Mouse (Mus musculus): ENCODE data around the gene Gfy. TPM values are rescaled to one million over a fixed set of nuclear protein-coding genes. Genes with fewer than 3 reads are reported as not detected.

The Gfy gene
- not detected in 2 replicates for polyA plus RNA-seq (2012; rRNA removed)

DNA sequence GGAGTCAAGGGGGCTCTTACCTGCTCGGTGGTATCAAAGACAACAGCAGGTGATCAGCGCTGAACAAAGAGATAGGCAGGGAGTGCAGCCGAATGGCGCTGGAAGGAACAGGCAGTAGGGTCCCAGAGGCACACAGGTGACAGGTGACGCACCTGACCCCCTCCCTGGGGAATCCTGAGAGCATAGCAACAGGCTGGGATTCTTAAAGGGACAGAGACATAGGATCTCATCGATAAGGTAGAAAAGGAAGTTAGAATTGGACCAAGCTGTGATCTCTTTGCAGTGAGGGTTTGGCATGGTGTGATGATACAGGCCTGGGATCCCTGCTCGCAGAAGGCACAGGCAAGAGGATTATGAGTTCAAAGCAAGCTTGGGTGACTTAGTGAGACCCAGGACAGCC is at the start of gene Gfy:
Gfy (minus strand) TSS at position 101 of the 400 bp plus-strand sequence.
- no peaks in the 10 kb centered on the region for H3K36me3 ChIP-seq (ENCODE audit: control insufficient read depth, insufficient read depth, low read length)
- no peak within 1 kb of the TSS for H3K4me3 ChIP-seq (ENCODE audit: extremely low read depth, insufficient read depth, insufficient read length)
- 48% methylated on average over 7 of the region's 7 CpGs for WGBS
- H3K4me1 ChIP-seq (ENCODE audit: control insufficient read depth, insufficient read depth, insufficient read length): peaks cover 10% of the 10 kb centered on the region
- H3K27me3 ChIP-seq (ENCODE audit: control insufficient read depth, insufficient read depth, low read length): peaks cover 36% of the 10 kb centered on the region
- H3K27ac ChIP-seq (ENCODE audit: insufficient read depth, low read length): no peak within 1 kb of the TSS
- DNase-seq (ENCODE audit: low read depth in 1 of 2, low spot score in 2 of 2): no peak
- TF ChIP-seq CTCF (IDR thresholded peaks at IDR 0.05; ENCODE audit: extremely low read depth, insufficient read depth, insufficient read length, insufficient replicate concordance) (no peak), POLR2A (IDR thresholded peaks at IDR 0.05; ENCODE audit: low read depth, low read length) (no peak)

DNA sequence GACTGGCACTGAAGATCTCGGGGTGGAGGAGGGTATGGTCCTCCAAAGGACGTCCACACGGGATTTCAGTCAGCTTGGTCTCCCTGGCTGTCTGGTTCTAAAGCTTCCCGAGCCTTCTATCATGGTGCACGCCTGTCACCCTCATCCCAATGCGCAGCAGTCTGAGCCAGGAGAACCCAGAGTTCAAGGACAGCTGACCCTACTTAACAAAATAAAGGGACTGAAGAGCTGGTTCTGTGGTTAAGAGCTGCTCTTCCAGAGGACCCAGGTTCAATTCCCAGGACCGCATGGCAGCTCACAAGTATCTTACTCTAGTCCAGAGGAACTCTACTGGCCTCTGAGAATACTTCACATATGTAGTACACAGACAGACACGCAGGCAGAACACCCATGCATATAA is 49.7 kb upstream of the Gfy start:
- Histone ChIP-seq H3K27ac (ENCODE audit: insufficient read depth, low read length) (no peak overlapping the region), H3K27me3 (ENCODE audit: control insufficient read depth, insufficient read depth, low read length) (no peaks in the 10 kb centered on the region), H3K4me3 (ENCODE audit: extremely low read depth, insufficient read depth, insufficient read length) (no peak overlapping the region), H3K36me3 (ENCODE audit: control insufficient read depth, insufficient read depth, low read length) (peaks cover 6% of the 10 kb centered on the region), H3K4me1 (ENCODE audit: control insufficient read depth, insufficient read depth, insufficient read length) (peaks cover 17% of the 10 kb centered on the region)
- TF ChIP-seq CTCF (IDR thresholded peaks at IDR 0.05; ENCODE audit: extremely low read depth, insufficient read depth, insufficient read length, insufficient replicate concordance) (no peak), POLR2A (IDR thresholded peaks at IDR 0.05; ENCODE audit: low read depth, low read length) (no peak)
- no peak for DNase-seq (ENCODE audit: low read depth in 1 of 2, low spot score in 2 of 2)
- 88% methylated on average over 8 of the region's 8 CpGs for WGBS

DNA sequence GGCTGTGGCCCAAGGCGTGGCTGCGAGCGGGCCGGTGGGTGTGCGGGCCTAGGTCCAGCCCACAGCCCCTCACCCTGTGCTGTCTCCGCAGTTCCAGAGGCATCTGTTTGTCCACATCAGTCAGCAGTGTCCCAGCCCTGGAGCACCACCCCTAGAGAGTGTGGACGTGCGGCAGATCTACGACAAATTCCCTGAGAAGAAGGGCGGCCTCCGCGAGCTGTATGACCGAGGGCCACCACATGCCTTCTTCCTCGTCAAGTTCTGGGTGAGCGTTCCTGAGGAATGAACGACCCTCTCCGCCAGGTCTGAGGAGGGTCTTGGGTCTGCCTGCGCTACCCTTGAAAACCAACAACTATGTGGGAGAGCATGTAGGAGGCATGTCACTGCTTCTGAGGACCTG is 49.2 kb upstream of the Gfy start:
- no peak for DNase-seq (ENCODE audit: low read depth in 1 of 2, low spot score in 2 of 2)
- Histone ChIP-seq H3K4me1 (ENCODE audit: control insufficient read depth, insufficient read depth, insufficient read length) (peaks cover 13% of the 10 kb centered on the region; the same call in 1 of the 2 replicates), H3K4me3 (ENCODE audit: extremely low read depth, insufficient read depth, insufficient read length) (no peak overlapping the region), H3K27ac (ENCODE audit: insufficient read depth, low read length) (no peak overlapping the region), H3K36me3 (ENCODE audit: control insufficient read depth, insufficient read depth, low read length) (peaks cover 3% of the 10 kb centered on the region), H3K27me3 (ENCODE audit: control insufficient read depth, insufficient read depth, low read length) (no peaks in the 10 kb centered on the region)
- WGBS: 96% methylated on average over 18 of the region's 18 CpGs
- no peak for TF ChIP-seq POLR2A (IDR thresholded peaks at IDR 0.05; ENCODE audit: low read depth, low read length)
- no peak for TF ChIP-seq CTCF (IDR thresholded peaks at IDR 0.05; ENCODE audit: extremely low read depth, insufficient read depth, insufficient read length, insufficient replicate concordance)

DNA sequence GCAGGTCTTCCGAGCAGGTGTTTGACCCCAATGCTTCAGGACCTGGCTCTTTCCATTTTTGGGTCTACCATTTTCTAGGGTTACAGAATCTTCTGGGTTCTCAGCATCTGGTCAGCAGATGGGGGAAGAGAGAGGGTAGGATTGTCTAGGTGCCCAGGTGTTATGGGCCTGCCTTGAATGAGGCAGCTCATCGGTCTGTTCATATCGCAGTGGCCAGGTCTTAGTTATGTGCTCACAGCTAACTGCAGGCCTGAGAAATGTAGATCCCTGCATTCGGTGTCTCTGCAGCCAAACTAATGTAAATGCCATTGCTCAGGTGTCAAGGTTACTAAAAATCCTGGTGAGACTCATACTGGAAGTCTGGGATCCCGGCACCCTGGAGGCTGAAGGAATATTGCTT is 47.1 kb upstream of the Gfy start:
- no peak for DNase-seq (ENCODE audit: low read depth in 1 of 2, low spot score in 2 of 2)
- H3K4me1 ChIP-seq (ENCODE audit: control insufficient read depth, insufficient read depth, insufficient read length): peaks cover 12% of the 10 kb centered on the region; the same call in 1 of the 2 replicates
- no peaks in the 10 kb centered on the region for H3K36me3 ChIP-seq (ENCODE audit: control insufficient read depth, insufficient read depth, low read length)
- TF ChIP-seq POLR2A (IDR thresholded peaks at IDR 0.05; ENCODE audit: low read depth, low read length): no peak
- TF ChIP-seq CTCF (IDR thresholded peaks at IDR 0.05; ENCODE audit: extremely low read depth, insufficient read depth, insufficient read length, insufficient replicate concordance): no peak
- WGBS: 92% methylated on average over 5 of the region's 5 CpGs
- no peak overlapping the region for H3K27ac ChIP-seq (ENCODE audit: insufficient read depth, low read length)
- H3K4me3 ChIP-seq (ENCODE audit: extremely low read depth, insufficient read depth, insufficient read length): no peak overlapping the region
- H3K27me3 ChIP-seq (ENCODE audit: control insufficient read depth, insufficient read depth, low read length): no peaks in the 10 kb centered on the region

DNA sequence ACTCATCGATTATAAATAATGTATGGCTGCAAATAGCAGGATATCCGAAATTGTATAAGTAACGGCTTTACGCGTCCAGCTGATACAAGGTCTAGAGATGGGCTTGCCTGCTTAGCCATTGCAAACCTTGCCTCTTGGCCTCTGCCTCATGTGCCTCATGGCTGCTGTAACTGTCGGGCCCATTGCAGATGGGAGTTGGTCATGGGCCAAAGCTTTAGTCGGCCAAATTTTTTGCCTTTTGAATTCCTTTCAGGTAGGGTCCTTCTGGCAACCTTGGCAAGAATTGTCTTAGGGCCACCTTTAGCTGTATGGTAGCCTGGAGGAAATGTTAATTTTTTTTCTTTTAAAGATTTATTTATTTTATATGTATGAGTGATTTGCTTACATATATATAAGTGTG is 45.5 kb upstream of the Gfy start:
- no peaks in the 10 kb centered on the region for H3K36me3 ChIP-seq (ENCODE audit: control insufficient read depth, insufficient read depth, low read length)
- WGBS: 95% methylated on average over 7 of the region's 7 CpGs
- H3K4me1 ChIP-seq (ENCODE audit: control insufficient read depth, insufficient read depth, insufficient read length): peaks cover 10% of the 10 kb centered on the region; the same call in 1 of the 2 replicates
- H3K27ac ChIP-seq (ENCODE audit: insufficient read depth, low read length): no peak overlapping the region
- H3K4me3 ChIP-seq (ENCODE audit: extremely low read depth, insufficient read depth, insufficient read length): no peak overlapping the region
- TF ChIP-seq POLR2A (IDR thresholded peaks at IDR 0.05; ENCODE audit: low read depth, low read length): no peak
- no peaks in the 10 kb centered on the region for H3K27me3 ChIP-seq (ENCODE audit: control insufficient read depth, insufficient read depth, low read length)
- DNase-seq (ENCODE audit: low read depth in 1 of 2, low spot score in 2 of 2): no peak

DNA sequence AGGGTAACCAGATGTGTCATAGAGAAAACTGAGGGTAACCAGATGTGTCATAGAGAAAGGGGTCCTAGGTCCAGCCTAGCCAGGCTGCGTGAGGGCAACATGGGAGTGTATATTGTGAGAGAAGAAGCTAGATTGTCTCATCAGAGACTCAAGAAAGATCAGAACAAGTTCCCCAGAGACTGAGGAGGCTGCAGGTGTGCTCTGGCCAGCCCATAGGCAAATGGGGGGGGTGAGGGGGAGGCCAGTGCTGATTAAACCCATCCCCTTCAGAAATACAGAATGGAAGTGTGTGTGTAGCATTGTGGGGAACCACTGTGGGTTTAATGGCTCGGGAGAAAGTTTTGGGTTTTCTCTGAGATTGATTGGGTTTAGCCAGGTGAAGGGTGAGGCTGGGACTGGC is 42.3 kb upstream of the Gfy start:
- no peaks in the 10 kb centered on the region for H3K36me3 ChIP-seq (ENCODE audit: control insufficient read depth, insufficient read depth, low read length)
- H3K4me3 ChIP-seq (ENCODE audit: extremely low read depth, insufficient read depth, insufficient read length): no peak overlapping the region
- DNase-seq (ENCODE audit: low read depth in 1 of 2, low spot score in 2 of 2): no peak
- no peaks in the 10 kb centered on the region for H3K27me3 ChIP-seq (ENCODE audit: control insufficient read depth, insufficient read depth, low read length)
- H3K4me1 ChIP-seq (ENCODE audit: control insufficient read depth, insufficient read depth, insufficient read length): peaks cover 5% of the 10 kb centered on the region; the same call in 1 of the 2 replicates
- TF ChIP-seq CTCF (IDR thresholded peaks at IDR 0.05; ENCODE audit: extremely low read depth, insufficient read depth, insufficient read length, insufficient replicate concordance): no peak
- TF ChIP-seq POLR2A (IDR thresholded peaks at IDR 0.05; ENCODE audit: low read depth, low read length): no peak
- WGBS: 24% methylated on average over 2 of the region's 2 CpGs
- no peak overlapping the region for H3K27ac ChIP-seq (ENCODE audit: insufficient read depth, low read length)

DNA sequence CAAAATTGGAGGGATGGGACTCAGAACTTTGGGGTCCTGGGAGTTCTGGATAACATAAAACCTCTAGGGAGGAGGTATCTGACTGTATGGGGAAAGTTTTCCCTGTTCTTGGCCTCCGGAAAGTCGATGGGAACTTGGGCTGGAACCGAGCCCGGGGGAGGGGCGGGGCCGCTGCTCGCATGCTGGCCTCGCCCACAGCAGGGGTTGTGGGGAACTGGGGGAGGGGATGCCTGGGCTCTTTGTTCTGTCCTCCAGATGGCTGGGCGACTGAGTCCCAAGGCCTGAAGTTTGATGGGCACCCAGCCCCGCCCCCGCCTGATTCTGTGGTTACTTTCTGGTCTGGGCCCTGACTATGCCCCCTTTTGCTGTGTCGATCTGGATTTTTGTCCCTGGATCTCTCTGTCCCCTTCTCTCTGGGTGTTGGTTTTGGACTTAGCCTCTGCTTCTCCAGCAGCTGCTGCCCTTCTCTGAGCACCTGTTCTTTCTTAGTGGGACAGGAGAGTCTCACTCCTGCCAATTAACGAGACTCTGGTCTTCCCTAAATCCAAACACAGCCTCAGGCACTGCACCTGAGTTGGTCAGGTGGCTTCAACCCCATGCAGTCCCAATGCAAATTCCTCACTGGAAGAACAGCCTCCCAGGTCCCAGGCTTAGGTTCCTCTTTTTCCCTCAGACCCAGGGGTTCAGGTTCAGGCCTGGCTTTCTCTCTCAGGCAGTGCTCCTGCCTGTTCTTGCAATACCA is 37.2 kb upstream of the Gfy start:
- DNase-seq (ENCODE audit: low read depth in 1 of 2, low spot score in 2 of 2): no peak
- H3K27ac ChIP-seq (ENCODE audit: insufficient read depth, low read length): no peak overlapping the region
- peaks cover 12% of the 10 kb centered on the region; the same call in 1 of the 2 replicates for H3K4me1 ChIP-seq (ENCODE audit: control insufficient read depth, insufficient read depth, insufficient read length)
- WGBS: 18% methylated on average over 13 of the region's 13 CpGs
- peaks cover 8% of the 10 kb centered on the region for H3K27me3 ChIP-seq (ENCODE audit: control insufficient read depth, insufficient read depth, low read length)
- H3K36me3 ChIP-seq (ENCODE audit: control insufficient read depth, insufficient read depth, low read length): no peaks in the 10 kb centered on the region
- TF ChIP-seq CTCF (IDR thresholded peaks at IDR 0.05; ENCODE audit: extremely low read depth, insufficient read depth, insufficient read length, insufficient replicate concordance) (no peak), POLR2A (IDR thresholded peaks at IDR 0.05; ENCODE audit: low read depth, low read length) (no peak)
- H3K4me3 ChIP-seq (ENCODE audit: extremely low read depth, insufficient read depth, insufficient read length): no peak overlapping the region

All from spleen, adult 2 months (tissue).